Comparison of ENCODE assay signal across 24 mouse cellular contexts in genomic region chr12:53410647-53411046, GRCm38 (mm10).
DNase-seq lines count a peak whose midpoint lies in the region; ATAC-seq and TF ChIP-seq lines count a peak whose summit lies in the region.
"Had no signal": no experiment of that assay in that cellular context is flagged by ENCODE, and none has a peak within 500 bp of the region (broad histone marks: within the 10 kb centered on the region; RNA-seq: fewer than 3 reads in every experiment).

No protein-coding gene starts in this region.

- no peak for TF ChIP-seq CTCF in hindbrain, postnatal 0 days (IDR thresholded peaks at IDR 0.05; ENCODE audit: low read depth)

- H3K9me3 ChIP-seq in hindbrain, postnatal 0 days (ENCODE audit: low read length), result no peaks in the 10 kb centered on the region
- no peaks in the 10 kb centered on the region for H3K9me3 ChIP-seq in hindbrain, embryonic 16.5 days (ENCODE audit: control insufficient read depth, low read length)
- no peaks in the 10 kb centered on the region for H3K9me3 ChIP-seq in midbrain, embryonic 10.5 days (replicated peaks)
- no peaks in the 10 kb centered on the region for H3K9me3 ChIP-seq in midbrain, embryonic 13.5 days
- H3K9me3 ChIP-seq: embryonic facial prominence, embryonic 12.5 days; embryonic facial prominence, embryonic 15.5 days; forebrain, embryonic 12.5 days; forebrain, embryonic 15.5 days; hindbrain, embryonic 12.5 days; hindbrain, embryonic 15.5 days had no signal

- no peak overlapping the region for H3K27ac ChIP-seq in hindbrain, postnatal 0 days
- H3K27ac ChIP-seq in hindbrain, embryonic 16.5 days (ENCODE audit: low read depth, low read length), result no peak overlapping the region
- no peak overlapping the region for H3K27ac ChIP-seq in midbrain, embryonic 10.5 days (replicated peaks)
- no peak overlapping the region for H3K27ac ChIP-seq in midbrain, embryonic 13.5 days
- H3K27ac ChIP-seq: embryonic facial prominence, embryonic 12.5 days; embryonic facial prominence, embryonic 15.5 days; forebrain, embryonic 12.5 days; forebrain, embryonic 15.5 days; gastrocnemius, adult 2 months; hindbrain, embryonic 12.5 days; hindbrain, embryonic 15.5 days had no signal

- ATAC-seq in hindbrain, postnatal 0 days, result peak; percentile 51; the same call in 1 of the 2 replicates
- ATAC-seq in hindbrain, embryonic 16.5 days, result no peak
- ATAC-seq in midbrain, embryonic 13.5 days, result no peak
- ATAC-seq: CD4-positive, CD25-positive, alpha-beta regulatory T cell, adult 4 months; forebrain, embryonic 15.5 days; inflammation-experienced regulatory T-cells, adult 6 months had no signal

- WGBS in hindbrain, postnatal 0 days, result 60% methylated on average over 2 of the region's 2 CpGs
- 68% methylated on average over 2 of the region's 2 CpGs for WGBS in hindbrain, embryonic 16.5 days
- WGBS in midbrain, embryonic 10.5 days, result 66% methylated on average over 2 of the region's 2 CpGs
- WGBS in midbrain, embryonic 13.5 days, result 69% methylated on average over 2 of the region's 2 CpGs

- H3K9ac ChIP-seq in hindbrain, postnatal 0 days (replicated peaks; ENCODE audit: low read length), result no peak overlapping the region
- H3K9ac ChIP-seq in hindbrain, embryonic 16.5 days (ENCODE audit: low read depth, low read length), result no peak overlapping the region
- H3K9ac ChIP-seq in midbrain, embryonic 13.5 days (replicated peaks), result no peak overlapping the region
- H3K9ac ChIP-seq: embryonic facial prominence, embryonic 12.5 days; embryonic facial prominence, embryonic 15.5 days; forebrain, embryonic 12.5 days; forebrain, embryonic 15.5 days; hindbrain, embryonic 12.5 days; hindbrain, embryonic 15.5 days had no signal

- H3K36me3 ChIP-seq in hindbrain, postnatal 0 days (ENCODE audit: insufficient read depth, low read length), result no peaks in the 10 kb centered on the region
- no peaks in the 10 kb centered on the region for H3K36me3 ChIP-seq in hindbrain, embryonic 16.5 days (ENCODE audit: control insufficient read depth, insufficient read depth, low read length)
- no peaks in the 10 kb centered on the region for H3K36me3 ChIP-seq in midbrain, embryonic 10.5 days
- H3K36me3 ChIP-seq in midbrain, embryonic 13.5 days, result no peaks in the 10 kb centered on the region
- H3K36me3 ChIP-seq: embryonic facial prominence, embryonic 12.5 days; embryonic facial prominence, embryonic 15.5 days; forebrain, embryonic 12.5 days; forebrain, embryonic 15.5 days; hindbrain, embryonic 12.5 days; hindbrain, embryonic 15.5 days had no signal

- DNase-seq in hindbrain, postnatal 0 days (ENCODE audit: low spot score), result no peak
- peak; percentile 32 for DNase-seq in midbrain, embryonic 10.5 days (ENCODE audit: low spot score)
- DNase-seq in forelimb bud, embryonic 11.5 days (ENCODE audit: low read depth, low spot score), result peak; percentile 21
- DNase-seq in thymus, postnatal 36 days, result no peak
- DNase-seq: adrenal gland, adult 2 months; adrenal gland, postnatal 14 days; cerebellum, adult 11-12 months; cerebellum, adult 8-10 months; cerebellum, postnatal 10 days; cerebellum, postnatal 36 days; gastrocnemius, adult 2 months; gastrocnemius, postnatal 14 days; heart, adult 11 months had no signal

- no peak overlapping the region for H3K4me3 ChIP-seq in hindbrain, postnatal 0 days (ENCODE audit: low read length)
- no peak overlapping the region for H3K4me3 ChIP-seq in hindbrain, embryonic 16.5 days (ENCODE audit: low read length)
- no peak overlapping the region for H3K4me3 ChIP-seq in midbrain, embryonic 10.5 days
- no peak overlapping the region for H3K4me3 ChIP-seq in midbrain, embryonic 13.5 days (replicated peaks)
- H3K4me3 ChIP-seq: embryonic facial prominence, embryonic 12.5 days; embryonic facial prominence, embryonic 15.5 days; forebrain, embryonic 12.5 days; forebrain, embryonic 15.5 days; gastrocnemius, adult 2 months; hindbrain, embryonic 12.5 days; hindbrain, embryonic 15.5 days had no signal

- no peak overlapping the region for H3K4me2 ChIP-seq in hindbrain, postnatal 0 days (ENCODE audit: low read depth, low read length)
- no peak overlapping the region for H3K4me2 ChIP-seq in hindbrain, embryonic 16.5 days (ENCODE audit: low read length)
- H3K4me2 ChIP-seq in midbrain, embryonic 13.5 days (replicated peaks), result no peak overlapping the region
- H3K4me2 ChIP-seq: embryonic facial prominence, embryonic 12.5 days; embryonic facial prominence, embryonic 15.5 days; forebrain, embryonic 12.5 days; forebrain, embryonic 15.5 days; heart, embryonic 11.5 days; hindbrain, embryonic 12.5 days; hindbrain, embryonic 15.5 days had no signal

- no peaks in the 10 kb centered on the region for H3K4me1 ChIP-seq in hindbrain, postnatal 0 days (ENCODE audit: insufficient read depth, low read length)
- H3K4me1 ChIP-seq in hindbrain, embryonic 16.5 days (ENCODE audit: control insufficient read depth, insufficient read depth, low read depth, low read length), result peaks cover 11% of the 10 kb centered on the region; the same call in 1 of the 2 replicates
- peaks cover 58% of the 10 kb centered on the region for H3K4me1 ChIP-seq in midbrain, embryonic 10.5 days
- peaks cover 32% of the 10 kb centered on the region for H3K4me1 ChIP-seq in midbrain, embryonic 13.5 days (replicated peaks)
- H3K4me1 ChIP-seq: embryonic facial prominence, embryonic 15.5 days had no signal

- no peaks in the 10 kb centered on the region for H3K27me3 ChIP-seq in hindbrain, postnatal 0 days (ENCODE audit: insufficient read depth, low read length)
- H3K27me3 ChIP-seq in hindbrain, embryonic 16.5 days (replicated peaks; ENCODE audit: control insufficient read depth, insufficient read depth, low read length), result no peaks in the 10 kb centered on the region
- no peaks in the 10 kb centered on the region for H3K27me3 ChIP-seq in midbrain, embryonic 10.5 days (ENCODE audit: low read depth, poor library complexity, severe bottlenecking)
- no peaks in the 10 kb centered on the region for H3K27me3 ChIP-seq in midbrain, embryonic 13.5 days
- H3K27me3 ChIP-seq: embryonic facial prominence, embryonic 12.5 days; embryonic facial prominence, embryonic 15.5 days; forebrain, embryonic 12.5 days; forebrain, embryonic 15.5 days; hindbrain, embryonic 12.5 days; hindbrain, embryonic 15.5 days had no signal

Comparison
In these comparisons a context has a peak if more than half of its experiments do, and no peak if none do; other contexts are left out.
1. DNase-seq: peak in midbrain, embryonic 10.5 days (single experiment) and forelimb bud, embryonic 11.5 days (single experiment); none in hindbrain, postnatal 0 days (single experiment) and thymus, postnatal 36 days (0 of 2).